Mouse (Mus musculus) forebrain, embryonic 15.5 days (tissue): Measurements from ENCODE around the gene Smyd4. TPM values are rescaled to one million over a fixed set of nuclear protein-coding genes. Genes with fewer than 3 reads are reported as not detected.

ENCODE experiments used
- ATAC-seq: fragments of 200-750 bp; cut with Nextera tagmentation; replicated peaks from 2 replicates; pipeline ENCODE4 v1.8.0; 2017; ENCODE audit warnings: mild to moderate bottlenecking, moderate TSS enrichment, moderate library complexity
- H3K27ac ChIP-seq: fragments of 300-500 bp; sonication (generic); replicated peaks from 2 replicates; pipeline ENCODE4 v1.5.1; 2015; ENCODE audit warnings: mild to moderate bottlenecking, inconsistent platforms
- H3K27me3 ChIP-seq: fragments of 300-500 bp; sonication (generic); 2 replicates; pipeline ENCODE4 v1.6.1; 2015; ENCODE audit warnings: inconsistent platforms
- H3K36me3 ChIP-seq: fragments of 300-500 bp; sonication (generic); 2 replicates; pipeline ENCODE4 v1.6.1; 2015; ENCODE audit warnings: mild to moderate bottlenecking, inconsistent platforms
- H3K4me1 ChIP-seq: fragments of 300-500 bp; sonication (generic); 2 replicates; pipeline ENCODE4 v1.6.1; 2015; ENCODE audit warnings: inconsistent platforms
- H3K4me2 ChIP-seq: fragments of 300-500 bp; sonication (generic); replicated peaks from 2 replicates; pipeline ENCODE4 v1.6.1; 2015; ENCODE audit warnings: mild to moderate bottlenecking, inconsistent platforms
- H3K4me3 ChIP-seq: fragments of 300-500 bp; sonication (generic); 2 replicates; pipeline ENCODE4 v1.5.1; 2015; ENCODE audit warnings: mild to moderate bottlenecking, inconsistent platforms
- H3K9ac ChIP-seq: fragments of 300-500 bp; sonication (generic); replicated peaks from 2 replicates; pipeline ENCODE4 v1.6.1; 2015; ENCODE audit warnings: mild to moderate bottlenecking, inconsistent platforms
- H3K9me3 ChIP-seq: fragments of 300-500 bp; sonication (generic); 2 replicates; pipeline ENCODE4 v1.6.1; 2016; ENCODE audit warnings: inconsistent platforms
- WGBS: fragments of 180-500 bp; shearing (Covaris S2); methylation state at CpG from one replicate; pipeline ENCODE4 v1.1.7; 2015; ENCODE audit warnings: mixed read lengths; 5-methylcytosine and 5-hydroxymethylcytosine counted together
- polyA plus RNA-seq: library from polyadenylated mRNA; unstranded; fragments of >200 nt; fragmentation: Nextera tagmentation; extraction: Ambion mirVana; gene quantifications from 2 replicates; pipeline ENCODE4 v1.2.1, GENCODE M21; 2015

Gene Smyd4
- polyA plus RNA-seq, 1 experiment from 2014 or later, result 17.4 TPM

- 88% methylated on average over 6 of the region's 6 CpGs for WGBS
- Histone ChIP-seq H3K4me3 (no peak overlapping the region), H3K9ac (no peak overlapping the region), H3K9me3 (no peaks in the 10 kb centered on the region), H3K27me3 (no peaks in the 10 kb centered on the region), H3K27ac (no peak overlapping the region), H3K36me3 (no peaks in the 10 kb centered on the region), H3K4me2 (no peak overlapping the region), H3K4me1 (no peaks in the 10 kb centered on the region)
- ATAC-seq, result no peak
Measured at GRCm38 (mm10) chr11:75404801-75405200, 56.6 kb downstream of the Smyd4 start.

- no peak overlapping the region for H3K9ac ChIP-seq
- no peaks in the 10 kb centered on the region for H3K36me3 ChIP-seq
- no peak overlapping the region for H3K4me2 ChIP-seq
- no peak for ATAC-seq
- H3K4me1 ChIP-seq, result no peaks in the 10 kb centered on the region
- no peak overlapping the region for H3K27ac ChIP-seq
- 75% methylated on average over 4 of the region's 4 CpGs for WGBS
- H3K9me3 ChIP-seq, result no peaks in the 10 kb centered on the region
- no peak overlapping the region for H3K4me3 ChIP-seq
- H3K27me3 ChIP-seq, result no peaks in the 10 kb centered on the region
Measured at GRCm38 (mm10) chr11:75406104-75406503, 57.9 kb downstream of the Smyd4 start.

- H3K9ac ChIP-seq, result no peak overlapping the region
Measured at GRCm38 (mm10) chr11:75406865-75407264, 58.6 kb downstream of the Smyd4 start.

GRCm38 (mm10) chr11:75409679-75410575 lies 61.7 kb downstream of the Smyd4 start:
- no peak for ATAC-seq
- Histone ChIP-seq H3K4me3 (no peak overlapping the region), H3K27ac (no peak overlapping the region), H3K9ac (no peak overlapping the region), H3K36me3 (no peaks in the 10 kb centered on the region), H3K9me3 (no peaks in the 10 kb centered on the region), H3K4me1 (no peaks in the 10 kb centered on the region), H3K27me3 (no peaks in the 10 kb centered on the region), H3K4me2 (no peak overlapping the region)
- 80% methylated on average over 17 of the region's 17 CpGs for WGBS

More at GRCm38 (mm10) chr11:75406865-75407264, 58.6 kb downstream of the Smyd4 start:
- Histone ChIP-seq H3K27ac (no peak overlapping the region), H3K27me3 (no peaks in the 10 kb centered on the region), H3K4me3 (no peak overlapping the region), H3K36me3 (no peaks in the 10 kb centered on the region), H3K4me1 (no peaks in the 10 kb centered on the region), H3K4me2 (no peak overlapping the region), H3K9me3 (no peaks in the 10 kb centered on the region)
- WGBS, result 45% methylated on average over 3 of the region's 3 CpGs
- no peak for ATAC-seq

- no peak for ATAC-seq
Measured at GRCm38 (mm10) chr11:75410591-75410990, 62.4 kb downstream of the Smyd4 start.

GRCm38 (mm10) chr11:75415096-75415495 lies 66.9 kb downstream of the Smyd4 start:
- Histone ChIP-seq H3K36me3 (no peaks in the 10 kb centered on the region), H3K27ac (no peak overlapping the region)
- ATAC-seq, result no peak

More at GRCm38 (mm10) chr11:75410591-75410990, 62.4 kb downstream of the Smyd4 start:
- H3K4me3 ChIP-seq, result no peak overlapping the region
- no peak overlapping the region for H3K27ac ChIP-seq
- no peak overlapping the region for H3K4me2 ChIP-seq
- no peaks in the 10 kb centered on the region for H3K4me1 ChIP-seq
- no peaks in the 10 kb centered on the region for H3K27me3 ChIP-seq
- WGBS, result 91% methylated on average over 7 of the region's 7 CpGs
- no peak overlapping the region for H3K9ac ChIP-seq
- H3K9me3 ChIP-seq, result no peaks in the 10 kb centered on the region
- H3K36me3 ChIP-seq, result no peaks in the 10 kb centered on the region

GRCm38 (mm10) chr11:75415994-75416393 lies 67.8 kb downstream of the Smyd4 start:
- Histone ChIP-seq H3K9ac (no peak overlapping the region), H3K27ac (no peak overlapping the region), H3K4me3 (no peak overlapping the region), H3K4me1 (no peaks in the 10 kb centered on the region), H3K4me2 (no peak overlapping the region), H3K36me3 (no peaks in the 10 kb centered on the region), H3K27me3 (no peaks in the 10 kb centered on the region), H3K9me3 (no peaks in the 10 kb centered on the region)
- WGBS, result 87% methylated on average over 13 of the region's 13 CpGs
- no peak for ATAC-seq

More at GRCm38 (mm10) chr11:75415096-75415495, 66.9 kb downstream of the Smyd4 start:
- no peaks in the 10 kb centered on the region for H3K9me3 ChIP-seq
- H3K9ac ChIP-seq, result no peak overlapping the region
- no peak overlapping the region for H3K4me3 ChIP-seq
- no peak overlapping the region for H3K4me2 ChIP-seq
- no peaks in the 10 kb centered on the region for H3K27me3 ChIP-seq
- WGBS, result 46% methylated on average over 7 of the region's 7 CpGs
- no peaks in the 10 kb centered on the region for H3K4me1 ChIP-seq

- WGBS, result 85% methylated on average over 7 of the region's 7 CpGs
- H3K9me3 ChIP-seq, result no peaks in the 10 kb centered on the region
- H3K4me1 ChIP-seq, result no peaks in the 10 kb centered on the region
- H3K4me2 ChIP-seq, result no peak overlapping the region
- H3K27me3 ChIP-seq, result no peaks in the 10 kb centered on the region
- H3K27ac ChIP-seq, result no peak overlapping the region
- H3K4me3 ChIP-seq, result no peak overlapping the region
- H3K9ac ChIP-seq, result no peak overlapping the region
- H3K36me3 ChIP-seq, result no peaks in the 10 kb centered on the region
- no peak for ATAC-seq
Measured at GRCm38 (mm10) chr11:75420037-75420436, 71.8 kb downstream of the Smyd4 start.

- no peaks in the 10 kb centered on the region for H3K36me3 ChIP-seq
- H3K9me3 ChIP-seq, result no peaks in the 10 kb centered on the region
- no peak overlapping the region for H3K27ac ChIP-seq
- no peaks in the 10 kb centered on the region for H3K27me3 ChIP-seq
- no peak overlapping the region for H3K4me3 ChIP-seq
- H3K4me2 ChIP-seq, result no peak overlapping the region
- ATAC-seq, result no peak
- no peaks in the 10 kb centered on the region for H3K4me1 ChIP-seq
- H3K9ac ChIP-seq, result no peak overlapping the region
- 67% methylated on average over 5 of the region's 5 CpGs for WGBS
Measured at GRCm38 (mm10) chr11:75420810-75421374, 72.7 kb downstream of the Smyd4 start.

- no peak overlapping the region for H3K4me2 ChIP-seq
Measured at GRCm38 (mm10) chr11:75421375-75422012, 73.3 kb downstream of the Smyd4 start.

GRCm38 (mm10) chr11:75422013-75422792 lies 74.0 kb downstream of the Smyd4 start, which contains the start of gene Serpinf1:
Serpinf1 (minus strand) TSS chr11:75422701.
- WGBS, result 55% methylated on average over 10 of the region's 10 CpGs
- no peak for ATAC-seq
- Histone ChIP-seq H3K4me2 (no peak within 1 kb of the TSS), H3K9me3 (no peaks in the 10 kb centered on the region), H3K36me3 (no peaks in the 10 kb centered on the region), H3K4me3 (no peak within 1 kb of the TSS), H3K27me3 (no peaks in the 10 kb centered on the region), H3K4me1 (no peaks in the 10 kb centered on the region), H3K27ac (no peak within 1 kb of the TSS), H3K9ac (no peak within 1 kb of the TSS)

More at GRCm38 (mm10) chr11:75421375-75422012, 73.3 kb downstream of the Smyd4 start:
- no peaks in the 10 kb centered on the region for H3K36me3 ChIP-seq
- 45% methylated on average over 6 of the region's 6 CpGs for WGBS
- no peak for ATAC-seq
- H3K27me3 ChIP-seq, result no peaks in the 10 kb centered on the region
- no peaks in the 10 kb centered on the region for H3K4me1 ChIP-seq
- H3K27ac ChIP-seq, result no peak overlapping the region
- H3K9ac ChIP-seq, result no peak overlapping the region
- no peak overlapping the region for H3K4me3 ChIP-seq
- no peaks in the 10 kb centered on the region for H3K9me3 ChIP-seq
